ENCODE assay signal across 8 mouse cellular contexts in genomic region chr3:88509692-88510420, GRCm38 (mm10). TPM values are rescaled to one million over a fixed set of nuclear protein-coding genes. Genes with fewer than 3 reads are reported as not detected.
A peak's percentile ranks its signal among the peaks of the same experiment; 100 is the strongest.
DNase-seq lines count a peak whose midpoint lies in the region; ATAC-seq and TF ChIP-seq lines count a peak whose summit lies in the region.

Gene Lmna (minus strand): TSS chr3:88509956.

- H3K27me3 ChIP-seq in hindbrain, embryonic 12.5 days, result no peaks in the 10 kb centered on the region; the same call in 1 of the 2 replicates
- H3K27me3 ChIP-seq in lung, postnatal 0 days (replicated peaks; ENCODE audit: insufficient read depth, low read length), result no peaks in the 10 kb centered on the region

- ATAC-seq in hindbrain, embryonic 12.5 days (ENCODE audit: low FRiP score), result peak; percentile 96
- peak; percentile 97 for ATAC-seq in lung, postnatal 0 days

- no peaks in the 10 kb centered on the region for H3K36me3 ChIP-seq in hindbrain, embryonic 12.5 days
- H3K36me3 ChIP-seq in lung, postnatal 0 days (ENCODE audit: insufficient read depth, low read length), result no peaks in the 10 kb centered on the region

- TF ChIP-seq CTCF in lung, postnatal 0 days (IDR thresholded peaks at IDR 0.05), result peak; percentile 68

- H3K4me3 ChIP-seq in hindbrain, embryonic 12.5 days, result peak within 1 kb of the TSS; percentile 31
- peak within 1 kb of the TSS; percentile 32; the same call in 1 of the 2 replicates for H3K4me3 ChIP-seq in lung, postnatal 0 days (ENCODE audit: low read depth, low read length)

- peak within 1 kb of the TSS; percentile 56 for H3K4me2 ChIP-seq in hindbrain, embryonic 12.5 days (replicated peaks)
- peak within 1 kb of the TSS; percentile 59 for H3K4me2 ChIP-seq in lung, postnatal 0 days (replicated peaks; ENCODE audit: low read depth, low read length)

- H3K9me3 ChIP-seq in hindbrain, embryonic 12.5 days (replicated peaks), result no peaks in the 10 kb centered on the region
- no peaks in the 10 kb centered on the region for H3K9me3 ChIP-seq in lung, postnatal 0 days (ENCODE audit: low read length)

- WGBS in hindbrain, embryonic 12.5 days, result under 1% methylated on average over 31 of the region's 31 CpGs
- under 1% methylated on average over 29 of the region's 31 CpGs for WGBS in lung, postnatal 0 days

- peaks cover 48% of the 10 kb centered on the region for H3K4me1 ChIP-seq in hindbrain, embryonic 12.5 days
- H3K4me1 ChIP-seq in lung, postnatal 0 days (ENCODE audit: insufficient read depth, low read depth, low read length), result peaks cover 31% of the 10 kb centered on the region

- peak within 1 kb of the TSS; percentile 59 for H3K9ac ChIP-seq in hindbrain, embryonic 12.5 days
- H3K9ac ChIP-seq in lung, postnatal 0 days (replicated peaks; ENCODE audit: low read depth), result peak within 1 kb of the TSS; percentile 26; the same call in 1 of the 2 replicates

- peak within 1 kb of the TSS; percentile 91 for H3K27ac ChIP-seq in hindbrain, embryonic 12.5 days
- H3K27ac ChIP-seq in lung, postnatal 0 days (ENCODE audit: low read length), result peak within 1 kb of the TSS; percentile 92

- peak; percentile 98 for DNase-seq in NIH3T3 (ENCODE audit: low read depth)
- peak; percentile 94 to 97 for DNase-seq in cerebellum, postnatal 14 days
- DNase-seq in frontal cortex, postnatal 14 days (ENCODE audit: low spot score in 2 of 2), result peak; percentile 83 to 90
- peak; percentile 86 to 90 for DNase-seq in layer of hippocampus, postnatal 10 days (ENCODE audit: low spot score in 2 of 2)
- DNase-seq in lung, postnatal 0 days (ENCODE audit: low spot score), result peak; percentile 99
- peak; percentile 78 for DNase-seq in ovary, postnatal 10 days (ENCODE audit: low spot score)
- peak; percentile 90 to 93 for DNase-seq in thymus, postnatal 10 days (ENCODE audit: low spot score in 2 of 2)

- TF ChIP-seq EP300 in lung, postnatal 0 days (IDR thresholded peaks at IDR 0.05), result peak; percentile 93

RNA-seq across cellular contexts. Expression of gene Lmna, which starts in this region (rescaled TPM):
- 48.9 and 61.6 TPM in 2 replicates for polyA plus RNA-seq in hindbrain, embryonic 12.5 days (2016; fragmentation: Nextera tagmentation; extraction: Ambion mirVana)
- total RNA-seq in layer of hippocampus, postnatal 10 days (2021), result 10 to 100 TPM; 46.2 to 50.5 TPM
- polyA plus RNA-seq in lung, postnatal 0 days (2015; fragmentation: Nextera tagmentation; extraction: Ambion mirVana), result 185 and 216 TPM in 2 replicates

Comparison
In these comparisons a context has a peak if more than half of its experiments do, and no peak if none do; other contexts are left out.
1. Peak in every context shown above with its lines: DNase-seq, ATAC-seq, H3K4me3 ChIP-seq and H3K27ac ChIP-seq.